Mouse (Mus musculus) heart, postnatal 36 days (tissue): Measurements from ENCODE around the gene Olfr1204. TPM values are rescaled to one million over a fixed set of nuclear protein-coding genes. Genes with fewer than 3 reads are reported as not detected.

Experiments
- DNase-seq, 2 experiments: peaks; one replicate each; pipeline ENCODE4 v3.0.0; 2021 to 2022
- intact Hi-C: fragments of 180-260 bp; cut with DNase I; formaldehyde crosslinking; loops from one replicate; pipeline ENCODE4 v1.15.1; 2025
- total RNA-seq, 2 experiments: library from RNA; stranded (reverse); gene quantifications; 2 replicates each; pipeline ENCODE4 v1.2.3; 2021

Olfr1204 gene
- not detected for total RNA-seq

- no peak for DNase-seq
These were observed at the start of gene Olfr1204 for GRCm38 (mm10) chr2:88848992-88849391. Gene Olfr1204, plus strand, starts transcription at chr2:88849292.

DNA sequence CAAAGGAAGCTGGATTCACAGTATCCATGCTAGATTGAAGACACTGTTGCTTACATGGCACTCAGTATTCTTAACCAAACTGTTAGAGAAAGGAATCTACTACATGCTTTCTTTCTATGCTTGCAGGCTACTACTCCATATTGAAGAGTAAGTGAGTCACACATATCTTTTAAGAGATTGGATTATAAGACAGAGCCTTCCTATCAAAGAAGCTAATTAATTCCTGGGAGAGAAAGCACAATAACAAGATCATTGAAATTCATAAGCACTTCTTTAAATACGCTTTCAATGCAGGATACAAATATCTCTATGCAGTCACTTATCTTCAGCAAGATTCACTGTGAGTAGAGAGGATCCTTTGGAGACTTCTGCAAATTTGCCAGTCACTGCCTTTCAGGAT lies 34.9 kb upstream of the Olfr1204 start, which contains the start of gene Olfr1202:
Gene Olfr1202, plus strand, starts transcription at position 301 of the 400 bp plus-strand sequence.
- intact Hi-C loops: no loop called here
- no peak for DNase-seq

More at GRCm38 (mm10) chr2:88848992-88849391, at the start of gene Olfr1204:
- intact Hi-C loops: no loop called here

DNA sequence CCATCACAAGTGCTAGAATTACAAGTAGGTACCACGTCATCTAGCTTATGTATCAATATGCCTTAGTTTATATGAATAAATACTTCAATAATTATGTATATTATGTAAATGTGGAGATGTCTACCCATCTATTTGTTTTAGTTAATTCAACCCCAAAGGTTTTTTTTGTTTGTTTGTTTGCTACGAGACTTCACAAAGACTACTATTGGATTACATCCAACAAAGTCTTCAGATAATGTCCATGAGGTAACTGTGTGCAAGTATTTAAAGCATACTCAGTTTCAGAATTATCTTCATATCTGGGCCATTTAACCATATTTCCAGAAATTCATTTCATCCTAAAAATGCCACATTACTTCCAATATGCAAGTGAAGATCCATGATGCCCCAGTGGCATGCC lies 19.7 kb upstream of the Olfr1204 start, which contains the start of gene Olfr1205:
Gene Olfr1205, plus strand, starts transcription at position 301 of the 400 bp plus-strand sequence.
- DNase-seq: no peak
- intact Hi-C loops: no loop called here

DNA sequence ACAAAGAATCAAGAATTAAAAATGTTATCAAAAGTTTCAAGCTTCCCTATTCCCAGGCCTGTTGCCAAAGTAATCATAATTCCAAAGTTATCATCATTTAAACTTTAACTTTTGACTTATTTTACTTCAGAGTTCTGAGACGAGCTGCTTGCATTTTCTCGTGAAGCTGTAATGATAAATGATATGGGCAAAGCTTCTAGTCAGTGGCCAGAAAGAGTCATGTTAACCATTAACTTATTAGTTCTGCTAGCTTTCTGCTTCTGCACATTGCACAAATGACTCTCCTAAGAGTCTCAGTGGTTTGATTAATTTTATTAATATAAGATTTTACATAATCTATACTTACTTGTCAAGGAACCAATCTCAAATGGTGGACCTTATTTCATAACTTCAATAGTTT lies 10.6 kb upstream of the Olfr1204 start:
- intact Hi-C loops: no loop called here
- no peak for DNase-seq

DNA sequence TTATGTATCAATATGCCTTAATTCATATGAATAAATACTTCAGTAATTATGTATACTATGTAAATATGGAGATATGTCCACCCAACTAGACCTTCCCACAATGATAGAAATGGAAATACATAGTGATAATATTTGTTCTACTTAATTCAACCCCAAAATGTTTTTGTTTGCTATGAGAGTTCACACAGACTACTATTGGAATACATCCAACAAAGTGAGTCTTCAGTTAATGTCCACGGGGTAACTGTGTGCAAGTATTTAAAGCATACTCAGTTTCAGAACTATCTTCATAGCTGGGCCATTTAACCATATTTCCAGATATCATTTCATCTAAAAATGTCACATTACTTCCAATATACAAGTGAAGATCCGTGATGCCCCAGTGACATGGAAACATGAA lies 13.8 kb downstream of the Olfr1204 start, which contains the start of gene Olfr1206:
Gene Olfr1206, plus strand, starts transcription at position 301 of the 400 bp plus-strand sequence.
- intact Hi-C loops: no loop called here

GRCm38 (mm10) chr2:88902211-88902610 lies 53.1 kb downstream of the Olfr1204 start, which contains the start of gene Olfr1208:
Gene Olfr1208, minus strand, starts transcription at chr2:88902311.
- intact Hi-C loops: no loop called here
- DNase-seq: no peak

More for the DNA sequence above, 13.8 kb downstream of the Olfr1204 start, which contains the start of gene Olfr1206:
- DNase-seq: no peak

Other genes with a start within 250 kb of the Olfr1204 start
- not detected for gene Olfr1191-ps1, start 208.8 kb upstream of the Olfr1204 start, total RNA-seq
- not detected for gene Olfr1192-ps1, start 200.8 kb upstream of the Olfr1204 start, total RNA-seq
- gene Olfr1193, start 173.7 kb upstream of the Olfr1204 start, total RNA-seq: not detected
- gene Olfr1195, start 160.1 kb upstream of the Olfr1204 start, total RNA-seq: not detected
- not detected for gene Olfr1196, start 144.7 kb upstream of the Olfr1204 start, total RNA-seq
- not detected for gene Olfr1197, start 116.9 kb upstream of the Olfr1204 start, total RNA-seq
- not detected for gene Olfr1198, start 97.9 kb upstream of the Olfr1204 start, total RNA-seq
- not detected for gene Olfr1199, start 88.8 kb upstream of the Olfr1204 start, total RNA-seq
- gene Olfr1200, start 78.8 kb upstream of the Olfr1204 start, total RNA-seq: not detected
- gene Olfr1201, start 56.3 kb upstream of the Olfr1204 start, total RNA-seq: not detected
- gene Olfr1202, start 34.8 kb upstream of the Olfr1204 start, total RNA-seq: not detected
- gene Olfr1205, start 19.6 kb upstream of the Olfr1204 start, total RNA-seq: not detected
- not detected for gene Olfr1206, start 13.9 kb downstream of the Olfr1204 start, total RNA-seq
- gene Olfr1208, start 53.0 kb downstream of the Olfr1204 start, total RNA-seq: not detected
- not detected for gene Olfr1209, start 65.9 kb downstream of the Olfr1204 start, total RNA-seq
- not detected for gene Olfr1211, start 88.8 kb downstream of the Olfr1204 start, total RNA-seq
- gene Olfr1212, start 104.7 kb downstream of the Olfr1204 start, total RNA-seq: not detected
- gene Gm13762, start 131.0 kb downstream of the Olfr1204 start, total RNA-seq: not detected
- gene Olfr1214, start 143.4 kb downstream of the Olfr1204 start, total RNA-seq: not detected
- not detected for gene Olfr1215, start 157.7 kb downstream of the Olfr1204 start, total RNA-seq
- gene Olfr1216, start 169.0 kb downstream of the Olfr1204 start, total RNA-seq: not detected
- gene Olfr1217, start 182.8 kb downstream of the Olfr1204 start, total RNA-seq: not detected
- gene Olfr1218, start 211.9 kb downstream of the Olfr1204 start, total RNA-seq: not detected
- gene Olfr1219, start 234.2 kb downstream of the Olfr1204 start, total RNA-seq: not detected